ENCODE assay signal across 15 mouse cellular contexts in the genomic region with DNA sequence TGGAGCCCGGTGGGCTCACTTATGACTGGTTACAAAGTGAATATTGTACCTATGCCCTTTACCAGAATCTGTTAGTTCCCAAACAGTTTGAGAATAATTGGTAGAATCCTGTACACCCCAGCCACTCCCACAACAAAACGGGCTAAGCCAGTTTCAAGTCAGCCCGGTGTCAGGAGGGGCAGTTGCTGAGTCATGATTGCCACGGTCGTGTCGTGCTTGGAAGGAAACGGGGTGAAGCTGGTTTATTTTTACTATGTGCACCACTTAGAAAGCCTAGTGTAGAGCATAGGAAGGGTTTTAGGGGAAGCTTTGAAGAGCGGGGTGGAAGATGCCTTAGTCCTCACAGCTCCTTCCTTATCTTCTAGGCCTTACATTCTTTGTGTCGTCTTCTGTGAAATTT. TPM values are rescaled to one million over a fixed set of nuclear protein-coding genes. Genes with fewer than 3 reads are reported as not detected.
A peak's percentile ranks its signal among the peaks of the same experiment; 100 is the strongest.
DNase-seq lines count a peak whose midpoint lies in the region; ATAC-seq lines count a peak whose summit lies in the region.
"Had no signal": no experiment of that assay in that cellular context is flagged by ENCODE, and none has a peak within 500 bp of the region (broad histone marks: within the 10 kb centered on the region; RNA-seq: fewer than 3 reads in every experiment).

No protein-coding gene starts in this region.

- H3K9ac ChIP-seq in embryonic facial prominence, embryonic 11.5 days (replicated peaks; ENCODE audit: low read length): no peak overlapping the region
- H3K9ac ChIP-seq in midbrain, embryonic 11.5 days (ENCODE audit: low read length): no peak overlapping the region
- no peak overlapping the region for H3K9ac ChIP-seq in midbrain, embryonic 16.5 days (ENCODE audit: low read depth, low read length)
- H3K9ac ChIP-seq: kidney, embryonic 15.5 days had no signal

- peak; percentile 20 for DNase-seq in embryonic facial prominence, embryonic 11.5 days (ENCODE audit: low spot score)
- no peak for DNase-seq in embryonic facial prominence, embryonic 10.5 days (ENCODE audit: low spot score)
- DNase-seq in thymus, postnatal 4 days: peak; percentile 13
- DNase-seq in thymus, adult 18-20 months: no peak
- peak; percentile 48 for DNase-seq in urinary bladder, postnatal 25 days (ENCODE audit: low spot score)
- no peak for DNase-seq in midbrain, embryonic 11.5 days (ENCODE audit: low spot score, missing footprints)
- DNase-seq: adrenal gland, adult 8-10 months; cerebellum, postnatal 14 days; heart, adult 18-20 months; heart, postnatal 14 days; left cerebral cortex, postnatal 4 days had no signal

- H3K9me3 ChIP-seq in embryonic facial prominence, embryonic 11.5 days (replicated peaks; ENCODE audit: control insufficient read depth, low read length): no peaks in the 10 kb centered on the region
- no peaks in the 10 kb centered on the region for H3K9me3 ChIP-seq in embryonic facial prominence, embryonic 10.5 days
- H3K9me3 ChIP-seq in midbrain, embryonic 11.5 days (ENCODE audit: control insufficient read depth, low read length): no peaks in the 10 kb centered on the region
- no peaks in the 10 kb centered on the region for H3K9me3 ChIP-seq in midbrain, embryonic 16.5 days (replicated peaks; ENCODE audit: control insufficient read depth, low read length, poor library complexity, severe bottlenecking)
- H3K9me3 ChIP-seq: kidney, embryonic 15.5 days had no signal

- H3K4me1 ChIP-seq in embryonic facial prominence, embryonic 11.5 days (ENCODE audit: control insufficient read depth, insufficient read depth, low read length): no peaks in the 10 kb centered on the region
- no peaks in the 10 kb centered on the region for H3K4me1 ChIP-seq in embryonic facial prominence, embryonic 10.5 days
- no peaks in the 10 kb centered on the region for H3K4me1 ChIP-seq in midbrain, embryonic 11.5 days (ENCODE audit: control insufficient read depth, insufficient read depth, low read length)
- no peaks in the 10 kb centered on the region for H3K4me1 ChIP-seq in midbrain, embryonic 16.5 days (ENCODE audit: control insufficient read depth, insufficient read depth, low read length)
- H3K4me1 ChIP-seq: kidney, embryonic 15.5 days had no signal

- no peaks in the 10 kb centered on the region for H3K36me3 ChIP-seq in embryonic facial prominence, embryonic 11.5 days (replicated peaks; ENCODE audit: control insufficient read depth, insufficient read depth, low read depth, low read length)
- no peaks in the 10 kb centered on the region for H3K36me3 ChIP-seq in embryonic facial prominence, embryonic 10.5 days (replicated peaks)
- no peaks in the 10 kb centered on the region for H3K36me3 ChIP-seq in midbrain, embryonic 11.5 days (ENCODE audit: control insufficient read depth, insufficient read depth, low read length)
- H3K36me3 ChIP-seq in midbrain, embryonic 16.5 days (ENCODE audit: control insufficient read depth, insufficient read depth, low read length): no peaks in the 10 kb centered on the region
- H3K36me3 ChIP-seq: kidney, embryonic 15.5 days had no signal

- H3K4me2 ChIP-seq in embryonic facial prominence, embryonic 11.5 days (ENCODE audit: low read depth, low read length): no peak overlapping the region
- no peak overlapping the region for H3K4me2 ChIP-seq in midbrain, embryonic 11.5 days
- H3K4me2 ChIP-seq in midbrain, embryonic 16.5 days (ENCODE audit: low read length): no peak overlapping the region
- H3K4me2 ChIP-seq: kidney, embryonic 15.5 days had no signal

- H3K4me3 ChIP-seq in embryonic facial prominence, embryonic 11.5 days (ENCODE audit: low read depth, low read length): no peak overlapping the region
- no peak overlapping the region for H3K4me3 ChIP-seq in embryonic facial prominence, embryonic 10.5 days
- no peak overlapping the region for H3K4me3 ChIP-seq in midbrain, embryonic 11.5 days (ENCODE audit: low read depth, low read length)
- H3K4me3 ChIP-seq in midbrain, embryonic 16.5 days (ENCODE audit: low read depth, low read length): no peak overlapping the region
- H3K4me3 ChIP-seq: kidney, embryonic 15.5 days had no signal

- H3K27me3 ChIP-seq in embryonic facial prominence, embryonic 11.5 days (ENCODE audit: control insufficient read depth, insufficient read depth, low read length): no peaks in the 10 kb centered on the region
- no peaks in the 10 kb centered on the region for H3K27me3 ChIP-seq in embryonic facial prominence, embryonic 10.5 days (replicated peaks; ENCODE audit: low read depth, poor library complexity, severe bottlenecking)
- H3K27me3 ChIP-seq in midbrain, embryonic 11.5 days (ENCODE audit: control insufficient read depth, insufficient read depth, low read length): no peaks in the 10 kb centered on the region
- no peaks in the 10 kb centered on the region for H3K27me3 ChIP-seq in midbrain, embryonic 16.5 days (ENCODE audit: control insufficient read depth, insufficient read depth, low read depth, low read length)
- H3K27me3 ChIP-seq: kidney, embryonic 15.5 days had no signal

- ATAC-seq in embryonic facial prominence, embryonic 11.5 days (replicated peaks; ENCODE audit: insufficient number of reproducible peaks, low FRiP score, low TSS enrichment, low read depth): no peak
- peak; percentile 83 for ATAC-seq in granulocyte monocyte progenitor cell, adult 5-6 weeks (replicated peaks; ENCODE audit: poor library complexity, severe bottlenecking)
- no peak for ATAC-seq in midbrain, embryonic 11.5 days (ENCODE audit: low FRiP score)
- no peak for ATAC-seq in midbrain, embryonic 16.5 days
- ATAC-seq: inflammation-experienced regulatory T-cells, adult 6 months had no signal

- 67% methylated on average over 9 of the region's 9 CpGs for WGBS in embryonic facial prominence, embryonic 11.5 days
- 64% methylated on average over 9 of the region's 9 CpGs for WGBS in embryonic facial prominence, embryonic 10.5 days
- WGBS in midbrain, embryonic 11.5 days: 67% methylated on average over 9 of the region's 9 CpGs
- 72% methylated on average over 9 of the region's 9 CpGs for WGBS in midbrain, embryonic 16.5 days

- no peak overlapping the region for H3K27ac ChIP-seq in embryonic facial prominence, embryonic 11.5 days (replicated peaks; ENCODE audit: low read depth, low read length)
- no peak overlapping the region for H3K27ac ChIP-seq in embryonic facial prominence, embryonic 10.5 days (replicated peaks)
- H3K27ac ChIP-seq in midbrain, embryonic 11.5 days (ENCODE audit: low read depth, low read length): no peak overlapping the region
- H3K27ac ChIP-seq in midbrain, embryonic 16.5 days (ENCODE audit: low read length): no peak overlapping the region
- H3K27ac ChIP-seq: kidney, embryonic 15.5 days had no signal

RNA-seq across cellular contexts. Expression of a gene that starts 25.9 kb away (rescaled TPM):
- 227 and 231 TPM in 2 replicates for polyA plus RNA-seq in embryonic facial prominence, embryonic 11.5 days (2014; fragmentation: Nextera tagmentation; extraction: Ambion mirVana)
- polyA plus RNA-seq in embryonic facial prominence, embryonic 10.5 days (2016; fragmentation: Nextera tagmentation; extraction: Ambion mirVana): 200 and 203 TPM in 2 replicates
- total RNA-seq in granulocyte monocyte progenitor cell, adult 5-6 weeks (2014; fragmentation: Nextera tagmentation): 120 and 160 TPM in 2 replicates
- 210 and 235 TPM in 2 replicates for total RNA-seq in granulocyte monocyte progenitor cell, adult 5-6 weeks (2017)
- polyA plus RNA-seq in midbrain, embryonic 11.5 days (2014; fragmentation: Nextera tagmentation; extraction: Ambion mirVana): 152 and 156 TPM in 2 replicates
- polyA plus RNA-seq in midbrain, embryonic 16.5 days (2015; fragmentation: Nextera tagmentation; extraction: Ambion mirVana): 217 and 221 TPM in 2 replicates

Comparison
In these comparisons a context has a peak if more than half of its experiments do, and no peak if none do; other contexts are left out.
1. DNase-seq: peak in embryonic facial prominence, embryonic 11.5 days (single experiment), thymus, postnatal 4 days (single experiment) and urinary bladder, postnatal 25 days (single experiment); none in embryonic facial prominence, embryonic 10.5 days (single experiment), thymus, adult 18-20 months (0 of 2) and midbrain, embryonic 11.5 days (single experiment).